Mouse (Mus musculus) liver, adult 2 months (tissue): ENCODE measurements at regions not wholly inside any gene's neighbourhood (a gene's known extent, or its start where the extent isn't known, plus 50 kb on each side); places are given as distances from the start of the nearest gene placed in this dataset.

Experiments used
- CTCF ChIP-seq: fragments of 200-500 bp; IDR thresholded peaks from 2 replicates; pipeline ENCODE4 v1.5.1; 2011; ENCODE audit warnings: low read depth, low read length, control low read depth
- POLR2A ChIP-seq: fragments of 200-500 bp; IDR thresholded peaks from 2 replicates; pipeline ENCODE4 v1.6.1; 2011; ENCODE audit warnings: low read length, control low read depth; ENCODE audit not compliant: insufficient read depth; ENCODE audit errors: extremely low read depth

- TF ChIP-seq POLR2A, result no peak
- TF ChIP-seq CTCF, result no peak
These were observed 144.6 kb upstream of the Nhs start for GRCm38 (mm10) chrX:162304145-162304544.
